Mouse (Mus musculus) inflammation-experienced regulatory T-cells, adult 6 months (primary cell): ENCODE measurements around the gene Prnp. TPM values are rescaled to one million over a fixed set of nuclear protein-coding genes. Genes with fewer than 3 reads are reported as not detected.

Experiments used
- ATAC-seq: one replicate; pipeline ENCODE4 v1.8.0; 2017
- polyA plus RNA-seq, 3 experiments: library from polyadenylated mRNA; unstranded; fragments of 100-300 nt; shearing (Covaris generic); gene quantifications; one replicate each; pipeline ENCODE4 v1.2.1; 2017

The Prnp gene
- polyA plus RNA-seq, 3 experiments from 2014 or later, result 5.1 to 16.4 (median 15.9) TPM

GRCm38 (mm10) chr2:131949767-131950597 is 40.3 kb downstream of the Prnp start:
- peak; percentile 54 for ATAC-seq

- ATAC-seq, result peak; percentile 83
Measured at GRCm38 (mm10) chr2:131950598-131951095, 40.9 kb downstream of the Prnp start, which contains the start of gene Prnd. Gene Prnd (plus strand): TSS chr2:131950861.

DNA sequence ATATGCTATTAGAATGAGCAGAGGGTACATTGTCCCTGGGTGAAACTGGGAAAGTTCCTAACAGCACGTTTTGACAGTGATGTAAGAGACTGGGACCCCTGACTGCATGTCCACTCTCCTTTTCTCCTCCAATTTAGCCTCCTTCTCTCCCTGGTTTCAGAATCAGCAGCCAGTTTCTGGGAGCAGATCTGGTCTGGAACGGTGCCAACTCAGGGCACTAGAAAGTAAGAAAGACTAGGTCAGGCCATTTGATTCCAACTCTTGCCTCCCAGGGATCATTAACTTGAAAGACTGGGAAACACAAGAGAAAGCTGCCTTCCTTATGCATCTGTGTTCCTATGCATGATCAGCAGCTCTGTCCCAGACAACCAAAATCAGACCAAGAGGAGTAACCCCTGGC is 42.7 kb downstream of the Prnp start:
- no peak for ATAC-seq

- ATAC-seq, result no peak
Measured at GRCm38 (mm10) chr2:131952961-131953538, 43.3 kb downstream of the Prnp start.

- ATAC-seq, result no peak
Measured at GRCm38 (mm10) chr2:131953711-131954110, 44.0 kb downstream of the Prnp start.

DNA sequence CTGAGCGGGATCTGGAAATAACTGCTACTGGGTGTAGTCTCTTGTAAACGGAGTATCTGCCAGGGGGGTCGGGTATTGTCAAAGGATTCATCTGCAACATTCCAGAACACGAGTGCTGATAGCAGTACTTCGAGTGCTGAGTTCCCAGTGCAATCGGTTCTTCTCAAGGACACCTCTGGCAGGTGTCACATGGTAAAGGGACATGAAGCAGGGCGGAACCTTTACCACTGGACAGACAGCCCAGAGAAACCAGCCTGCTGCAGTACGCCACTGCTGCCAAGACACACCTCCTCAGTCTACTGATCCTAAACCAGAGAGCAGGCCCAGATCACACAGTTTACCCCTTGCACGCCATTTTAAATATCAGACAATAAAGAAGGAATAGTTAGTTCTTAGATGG is 45.1 kb downstream of the Prnp start:
- no peak for ATAC-seq

DNA sequence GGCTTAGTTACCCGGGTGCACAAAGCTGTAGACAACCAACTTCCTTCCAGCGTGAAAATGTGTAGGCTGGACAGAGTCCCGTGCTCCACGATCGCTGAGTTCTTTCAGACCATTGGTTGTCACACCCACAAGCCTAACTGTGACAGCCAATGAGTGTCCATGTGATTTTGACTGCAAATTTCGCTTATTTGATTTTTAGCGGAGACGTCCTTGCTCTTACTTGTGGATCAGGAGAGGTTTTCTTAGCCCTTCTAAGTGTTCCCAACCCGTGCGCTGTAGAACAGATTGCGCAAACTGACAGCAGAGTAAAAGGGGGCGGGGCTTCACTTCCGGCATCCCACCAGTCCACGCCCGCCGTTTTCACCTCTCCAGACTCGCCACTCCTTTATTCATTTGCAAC is 45.5 kb downstream of the Prnp start:
- peak; percentile 59 for ATAC-seq

- ATAC-seq, result no peak
Measured at GRCm38 (mm10) chr2:131956336-131957256, 46.9 kb downstream of the Prnp start.

GRCm38 (mm10) chr2:131957731-131958222 is 48.0 kb downstream of the Prnp start:
- no peak for ATAC-seq

DNA sequence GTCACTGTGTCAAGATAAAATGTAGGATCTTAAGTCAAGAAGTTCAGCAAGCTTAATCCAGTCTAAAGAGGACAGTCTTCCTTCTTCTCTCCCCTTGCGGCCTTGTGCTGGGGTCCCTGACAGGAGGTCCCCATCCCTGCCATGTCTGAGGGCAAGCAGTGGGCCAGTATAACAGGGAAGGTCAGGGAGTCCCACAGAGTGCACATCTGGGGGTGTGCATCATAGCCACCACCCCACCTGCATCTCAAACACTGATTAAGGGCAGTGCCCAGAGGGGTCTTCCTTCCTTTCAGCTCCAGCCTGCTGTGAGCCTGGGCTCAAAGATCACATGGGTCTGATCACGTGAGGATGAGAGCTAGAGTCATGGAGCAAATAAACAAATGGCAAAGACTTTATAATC is 51.9 kb downstream of the Prnp start:
- no peak for ATAC-seq

GRCm38 (mm10) chr2:131970597-131970996 is 60.9 kb downstream of the Prnp start:
- ATAC-seq, result no peak

DNA sequence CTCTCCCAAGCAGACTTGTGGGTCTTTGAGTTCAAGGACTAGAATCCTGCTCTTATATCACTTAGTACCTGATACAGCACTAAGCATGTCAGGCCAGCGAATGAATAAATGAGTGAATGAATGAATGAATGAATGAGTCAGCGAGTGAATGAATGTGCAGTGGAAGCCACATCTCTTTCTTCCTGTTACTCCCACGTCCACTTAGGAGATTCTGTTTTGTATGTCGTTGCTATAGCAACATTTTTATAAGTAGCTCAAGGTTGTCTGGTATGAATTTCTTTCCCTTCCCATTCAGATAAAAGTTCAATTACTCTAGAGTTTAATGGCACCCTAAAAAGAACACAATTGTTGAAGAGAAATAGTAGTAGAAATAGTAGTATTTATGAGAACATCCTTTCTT is 61.4 kb downstream of the Prnp start:
- no peak for ATAC-seq

GRCm38 (mm10) chr2:131976663-131977062 is 66.9 kb downstream of the Prnp start:
- no peak for ATAC-seq

GRCm38 (mm10) chr2:131980866-131981265 is 71.1 kb downstream of the Prnp start:
- ATAC-seq, result no peak

GRCm38 (mm10) chr2:131982546-131983196 is 72.9 kb downstream of the Prnp start:
- peak; percentile 95 for ATAC-seq

DNA sequence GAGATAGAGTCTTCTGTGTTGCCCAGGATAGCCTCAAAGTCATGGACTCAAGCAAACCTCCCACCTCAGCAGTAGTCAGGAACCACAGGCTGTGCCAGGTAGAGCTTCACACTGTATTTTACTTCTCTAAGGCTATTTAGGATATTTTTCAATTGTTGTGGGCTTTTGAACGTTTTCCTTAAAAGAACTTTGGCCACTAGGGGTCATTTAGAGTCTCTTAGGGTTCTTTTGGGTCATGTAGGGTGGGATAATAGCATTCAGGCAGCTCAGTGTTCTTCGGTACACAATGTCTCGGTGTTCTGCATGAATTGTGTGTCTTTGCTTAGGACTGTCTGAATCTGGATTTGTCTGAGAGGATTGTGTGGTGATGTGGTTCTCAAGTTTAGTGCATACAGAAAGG is 78.2 kb downstream of the Prnp start:
- ATAC-seq, result no peak

Other genes starting within 250 kb of the Prnp start
- not detected for gene Erv3, start 50.2 kb upstream of the Prnp start, polyA plus RNA-seq
- gene Prn, start within 50 bp of the Prnp start, polyA plus RNA-seq, result not detected
- gene Prnd, start 40.9 kb downstream of the Prnp start, polyA plus RNA-seq, result under 1 TPM in 1 of 3 experiments, not detected in 2; 0.30 TPM
- 10 to 100 TPM; 78.8 to 88.1 (median 87.3) TPM for gene Rassf2, start 120.3 kb downstream of the Prnp start, polyA plus RNA-seq
- gene Slc23a2, start 235.2 kb downstream of the Prnp start, polyA plus RNA-seq, result 10 to 100 TPM; 11.6 to 12.1 (median 11.8) TPM